Mouse (Mus musculus) embryo, embryonic 10 days (tissue): ENCODE measurements around the gene Ctsa.
A peak's percentile ranks its signal among the peaks of the same experiment; 100 is the strongest.

Source experiments
- DNase-seq: peaks from one replicate; pipeline ENCODE4 v3.0.0-alpha.2; 2015; ENCODE audit warnings: low spot score

The Ctsa gene

DNA sequence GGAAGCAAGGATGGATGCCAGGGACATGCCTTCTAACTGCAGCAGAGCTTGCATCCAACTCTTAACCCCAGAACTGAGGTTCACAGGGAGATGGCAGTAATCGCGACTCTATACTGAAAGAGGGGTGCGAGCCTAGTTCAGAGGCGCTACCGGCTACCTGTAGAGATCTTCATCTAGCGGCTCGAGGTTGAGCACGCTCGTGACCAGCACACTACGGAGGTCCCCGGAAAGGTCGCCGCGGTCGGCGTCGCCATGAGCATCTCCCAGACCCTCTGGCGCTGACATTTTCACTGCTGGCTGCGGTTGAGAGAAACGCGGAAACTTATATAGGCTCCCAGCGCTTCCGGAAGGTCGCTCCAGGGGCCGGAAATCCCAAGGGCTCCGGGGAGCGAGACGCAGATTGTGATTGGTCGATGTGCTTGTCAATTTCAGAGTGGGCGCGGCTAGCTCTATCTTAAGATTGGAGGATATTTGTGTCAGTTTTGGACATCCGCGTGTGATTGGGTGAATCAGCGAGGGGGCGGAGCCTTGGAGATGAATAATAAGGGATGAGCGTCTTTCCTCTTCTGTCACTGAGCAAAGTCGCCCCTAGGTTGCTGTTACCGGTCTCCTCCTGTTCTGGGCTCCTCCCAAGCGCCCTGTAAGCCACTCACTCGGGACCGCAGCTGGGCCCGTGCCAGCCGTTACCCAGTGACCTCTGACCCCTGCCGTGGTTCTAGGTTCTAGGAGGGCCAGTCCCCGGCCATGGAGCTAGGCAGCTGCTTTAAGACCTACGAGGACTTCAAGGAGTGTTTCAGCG lies 27.9 kb upstream of the Ctsa start, which contains the start of the genes Acot8 and Zswim3:
Acot8 (minus strand) TSS at position 350 of the 799 bp plus-strand sequence.
Zswim3 (plus strand) TSS at position 566 of the 799 bp plus-strand sequence.
- peak; percentile 99 for DNase-seq

DNA sequence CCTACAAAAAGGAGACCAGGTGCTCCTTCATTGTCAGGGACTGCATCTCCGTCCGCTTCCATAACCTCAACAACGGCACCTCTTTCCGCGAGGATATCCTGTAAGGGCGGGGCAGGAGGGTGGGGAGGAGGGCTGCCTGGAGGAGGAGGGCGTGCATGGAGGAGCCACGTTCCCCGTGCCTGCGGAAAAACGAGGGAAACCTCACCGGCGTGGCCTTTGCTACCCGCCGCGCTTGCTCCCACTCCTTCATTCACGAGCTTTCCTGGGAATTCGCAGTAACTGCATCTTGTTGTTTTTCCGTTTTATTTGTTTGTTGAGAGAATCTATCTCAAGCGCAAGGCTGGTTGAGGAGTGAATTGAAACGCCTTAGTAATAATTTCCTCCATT lies 27.3 kb upstream of the Ctsa start:
- DNase-seq = no peak

DNA sequence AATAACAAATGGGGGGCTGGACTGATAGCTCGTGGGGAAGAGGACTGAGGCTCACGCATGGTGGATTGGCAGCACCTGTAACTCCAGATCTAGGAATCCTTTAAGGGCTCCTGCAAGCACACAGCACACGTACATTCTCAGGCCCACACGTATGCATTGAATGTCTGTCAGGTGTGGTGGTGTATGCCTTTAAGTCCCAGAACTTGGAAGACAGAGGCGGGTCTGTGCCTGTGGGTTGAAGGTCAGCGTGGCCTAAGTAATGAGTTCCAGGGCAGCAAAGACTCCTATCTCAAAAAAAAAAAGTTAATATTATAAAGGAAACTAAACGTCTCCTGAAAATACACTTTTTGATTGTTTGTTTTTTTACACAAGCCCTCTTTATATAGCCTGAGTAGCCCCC lies 26.1 kb upstream of the Ctsa start:
- DNase-seq = no peak

DNA sequence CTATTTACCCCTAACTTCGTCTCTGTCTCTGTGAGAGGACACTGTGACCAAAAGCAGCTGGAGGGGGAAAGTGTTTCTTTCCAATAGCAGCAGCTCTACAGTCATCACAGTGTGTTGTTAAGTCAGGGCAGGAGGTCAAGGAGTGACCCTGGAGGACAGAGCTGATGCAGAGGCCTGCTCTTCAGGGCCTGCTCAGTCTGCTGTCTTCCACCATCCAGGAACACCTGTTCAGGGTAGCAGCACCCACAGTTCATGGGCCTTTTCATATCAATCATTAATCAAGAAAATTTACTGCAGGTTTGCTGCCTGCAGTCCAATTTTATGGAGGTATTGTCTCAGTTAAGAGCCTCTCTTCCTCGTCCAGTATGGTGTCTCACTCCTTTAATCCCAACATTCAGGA lies 19.1 kb upstream of the Ctsa start:
- no peak for DNase-seq

DNA sequence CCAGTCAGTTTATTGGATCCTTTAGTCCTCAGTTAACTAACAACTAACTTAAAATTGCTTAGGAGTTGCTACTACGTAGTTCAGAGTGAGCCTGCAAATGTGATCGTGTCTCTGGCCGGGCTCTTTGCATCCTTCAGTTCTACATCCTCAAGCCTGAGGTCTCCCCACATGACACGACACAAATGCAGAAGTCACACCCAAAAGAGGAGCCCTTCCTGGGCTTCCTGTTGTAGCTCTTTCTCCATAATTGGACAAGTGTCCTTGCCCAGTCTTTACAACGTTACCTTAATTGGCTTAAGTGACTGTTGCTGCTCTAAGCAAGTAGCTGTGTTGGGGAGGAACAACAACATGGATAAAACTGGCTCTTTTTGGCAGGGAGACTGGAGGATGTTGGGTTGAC lies 17.3 kb upstream of the Ctsa start:
- DNase-seq = no peak

DNA sequence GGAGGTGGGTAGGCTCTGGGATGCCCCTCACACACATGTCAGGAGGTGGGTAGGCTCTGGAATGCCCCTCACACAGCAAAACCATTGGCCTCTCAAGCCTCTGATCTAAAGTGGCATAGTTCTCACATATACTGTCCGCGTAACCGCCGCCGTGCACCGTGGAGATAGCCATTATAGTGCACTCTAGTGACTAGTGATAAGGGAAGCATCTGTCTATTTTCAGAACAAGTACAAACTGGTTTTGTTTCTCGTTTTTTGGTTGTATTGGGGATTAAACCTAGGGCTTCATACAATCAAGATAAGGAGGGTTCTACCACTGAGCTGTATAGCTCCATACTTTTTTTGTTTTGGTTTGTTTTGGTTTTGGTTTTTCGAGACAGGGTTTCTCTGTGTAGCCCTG lies 16.9 kb upstream of the Ctsa start:
- DNase-seq = no peak

DNA sequence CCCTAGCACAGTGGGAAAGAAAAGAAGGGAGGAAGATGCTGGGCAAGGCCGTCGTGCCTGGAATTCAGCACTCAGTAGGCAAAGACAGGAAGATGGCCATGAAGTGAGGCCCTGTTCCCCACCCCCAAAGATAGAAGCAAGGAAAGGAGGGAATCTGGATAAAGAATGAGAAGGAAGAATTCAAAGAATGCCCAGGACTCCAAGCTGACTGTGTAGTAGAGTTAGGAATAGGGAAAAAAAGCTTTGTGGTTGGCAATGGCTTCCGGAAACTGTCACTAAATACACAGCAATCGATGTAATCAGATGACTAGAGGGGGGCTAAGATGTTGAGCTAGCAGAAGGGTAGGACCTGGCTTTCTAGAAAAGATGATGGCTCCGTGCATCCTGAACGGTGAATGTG lies 15.5 kb upstream of the Ctsa start:
- no peak for DNase-seq

DNA sequence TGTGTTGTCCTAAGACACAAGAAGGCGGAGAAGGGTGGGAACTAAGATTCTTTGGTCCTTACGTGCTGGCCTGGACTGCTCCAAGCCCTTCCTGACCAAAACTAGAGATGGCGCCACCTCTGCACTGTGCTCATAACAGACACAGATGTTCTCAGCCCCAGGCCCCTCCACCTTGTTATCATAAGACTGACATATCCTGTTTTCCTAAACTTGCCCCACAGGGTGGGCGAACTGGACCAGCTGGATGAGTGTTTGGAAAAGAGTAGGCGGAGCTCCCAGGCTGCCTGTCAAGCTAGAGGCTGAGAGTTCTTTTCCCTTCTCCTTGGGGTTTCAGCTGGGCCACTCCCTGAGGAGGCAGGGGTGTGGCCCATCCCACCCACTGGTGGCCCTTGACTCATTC lies 15.0 kb upstream of the Ctsa start:
- peak; percentile 68 for DNase-seq

DNA sequence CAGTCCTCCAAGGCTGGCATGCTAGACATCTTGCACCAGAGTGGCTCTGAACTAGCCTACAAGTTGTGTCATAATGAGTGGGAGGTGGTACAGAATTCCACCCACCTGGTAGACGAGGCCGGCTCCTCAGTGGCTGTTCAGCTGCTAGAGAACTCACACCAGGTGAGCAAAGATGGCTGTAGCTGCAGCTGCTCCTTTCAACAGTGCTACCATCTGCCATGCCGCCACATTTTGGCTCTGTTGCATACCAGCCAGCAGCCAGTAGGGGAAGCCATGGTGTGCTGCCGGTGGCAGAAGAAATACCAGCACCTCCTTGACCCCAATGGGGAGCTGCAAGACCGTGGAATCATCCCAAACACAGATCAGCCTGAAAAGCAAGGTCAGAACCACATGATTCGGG lies 11.6 kb upstream of the Ctsa start:
- DNase-seq = no peak

DNA sequence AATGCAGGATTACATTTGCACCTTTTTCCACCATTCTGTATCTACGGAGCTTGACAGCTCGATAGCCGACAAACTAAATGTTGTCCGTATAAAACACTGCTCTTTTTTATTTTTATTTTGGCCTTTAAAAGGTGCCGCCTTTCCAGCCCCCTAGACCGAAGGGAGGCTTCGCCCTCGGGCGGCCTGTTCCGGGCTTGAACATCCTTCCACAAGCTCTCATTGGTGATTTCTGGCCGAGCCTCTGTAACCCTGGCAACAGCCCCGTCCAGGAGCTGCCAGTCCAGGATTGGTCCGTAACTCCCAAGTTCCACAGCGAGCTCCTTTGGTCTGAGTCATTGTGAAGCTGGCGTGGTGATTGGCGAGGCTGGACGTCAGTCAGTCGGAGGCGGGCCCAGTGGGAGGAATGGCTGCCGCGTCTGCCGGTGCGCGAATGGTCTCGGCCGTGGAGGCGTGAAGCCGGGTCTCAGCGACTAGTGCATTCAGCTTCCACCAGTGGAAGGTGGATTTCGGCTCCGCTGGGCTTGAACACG lies 10.0 kb upstream of the Ctsa start, which contains the start of gene Zswim1:
Zswim1 (plus strand) TSS at position 51 of the 530 bp plus-strand sequence.
- DNase-seq = peak; percentile 99

DNA sequence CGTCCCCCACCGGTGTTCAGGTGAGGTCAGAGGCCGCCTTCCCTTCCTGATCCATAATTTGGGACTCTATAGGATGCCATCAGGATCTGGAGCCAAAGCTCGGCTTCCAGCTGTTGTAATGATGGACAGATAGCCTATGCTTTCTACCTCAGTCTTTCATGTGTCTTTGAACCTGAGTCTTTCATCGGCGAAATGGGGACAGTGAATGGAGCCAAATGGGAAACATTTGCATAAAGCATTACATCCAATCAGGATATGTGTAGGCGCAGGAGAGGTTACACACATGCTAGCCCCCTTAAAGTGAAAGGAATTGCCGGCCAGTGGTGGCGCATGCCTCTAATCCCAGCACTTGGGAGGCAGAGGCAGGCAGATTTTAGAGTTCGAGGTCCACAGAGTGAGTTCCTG lies 9.5 kb upstream of the Ctsa start:
- peak; percentile 68 for DNase-seq

DNA sequence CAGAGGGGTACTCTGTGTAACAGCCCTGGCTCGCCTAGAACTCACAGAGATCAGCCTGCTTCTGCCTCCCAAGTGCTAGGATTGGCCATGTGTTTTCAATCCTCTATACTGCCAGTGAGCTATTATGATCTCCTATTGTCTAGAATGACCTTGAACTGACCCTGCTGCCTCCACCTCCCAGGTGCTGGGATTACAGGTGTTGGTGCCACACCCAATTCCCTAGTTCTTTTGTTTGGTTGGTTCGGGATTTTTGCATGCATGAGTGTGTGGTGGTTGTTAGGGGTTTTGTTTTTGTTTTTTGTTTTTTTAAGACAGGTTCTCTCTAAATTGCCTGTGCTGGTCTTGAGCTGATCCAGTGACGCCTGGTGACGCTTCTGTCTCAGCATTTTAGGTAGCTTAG lies 8.7 kb upstream of the Ctsa start:
- no peak for DNase-seq

DNA sequence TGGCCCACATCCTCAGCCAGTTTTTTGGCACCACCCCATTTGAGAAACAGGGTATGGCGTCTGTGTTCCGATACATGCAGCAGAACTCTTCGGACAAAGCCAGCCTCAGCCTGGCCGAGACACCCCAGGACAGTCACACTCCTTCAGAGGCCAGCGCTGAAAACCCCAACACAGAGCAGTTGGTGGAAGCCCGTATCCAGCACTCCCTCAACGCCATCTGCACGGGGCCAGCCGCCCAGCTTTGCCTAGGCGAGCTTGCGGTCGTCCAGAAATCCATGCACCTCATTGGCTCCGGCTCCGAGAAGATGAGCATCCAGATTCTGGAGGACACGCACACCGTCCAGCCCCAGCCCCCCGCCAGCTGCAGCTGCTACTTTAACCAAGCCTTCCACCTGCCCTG lies 7.2 kb upstream of the Ctsa start:
- DNase-seq = no peak

DNA sequence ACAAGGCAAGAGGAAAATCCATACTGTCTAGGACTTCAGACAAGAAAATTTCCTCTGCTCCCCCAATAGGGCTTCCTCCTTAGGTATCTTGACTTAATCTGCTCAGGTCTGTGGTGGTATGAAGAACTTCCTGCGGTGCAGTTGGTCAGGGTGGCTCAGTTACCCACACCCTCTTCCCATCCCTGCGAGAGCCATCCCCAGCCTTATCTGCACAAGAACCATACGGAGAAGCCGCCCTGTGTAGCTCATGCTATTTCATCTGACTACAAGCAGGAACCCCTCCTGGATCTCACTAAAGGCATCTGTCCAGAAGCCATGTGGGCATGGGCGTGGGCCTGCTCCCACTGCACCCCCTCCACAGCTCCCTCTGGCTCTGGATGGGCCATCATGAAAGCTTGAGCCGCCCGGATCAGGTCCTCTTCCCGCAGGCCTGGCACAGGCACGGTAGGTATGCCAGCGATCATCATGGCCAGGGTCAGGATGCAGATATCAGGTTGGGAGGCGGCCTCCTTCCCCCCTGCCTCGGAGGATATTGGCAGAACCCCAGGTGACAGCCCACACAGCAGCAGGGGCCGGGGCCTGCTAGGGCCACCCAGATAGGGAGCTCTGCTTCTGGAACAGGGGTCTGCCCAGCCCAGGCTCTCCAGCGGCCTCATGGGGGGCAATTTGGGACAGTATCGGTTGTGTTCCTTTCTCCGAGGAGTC lies 5.4 kb upstream of the Ctsa start:
- DNase-seq = no peak

DNA sequence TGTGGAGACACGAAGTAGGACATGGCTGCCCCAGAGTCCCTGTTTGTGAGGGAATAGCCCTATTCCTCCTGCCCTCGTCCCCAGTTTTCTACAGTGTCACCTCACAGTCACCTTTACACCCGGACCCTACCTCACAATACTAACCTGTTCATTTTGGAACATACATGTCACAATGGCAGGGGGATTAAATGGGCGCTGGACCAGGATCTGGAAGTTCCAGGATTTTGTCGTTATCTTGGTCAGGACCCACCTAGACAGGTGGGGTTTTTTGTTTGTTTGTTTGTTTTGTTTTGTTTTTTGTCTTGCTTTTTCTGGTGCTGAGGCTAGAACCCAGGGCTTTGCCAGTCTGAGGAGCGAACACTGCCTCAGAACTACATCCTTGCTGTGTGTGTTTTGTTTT lies 4.2 kb upstream of the Ctsa start, which contains the start of gene Spata25:
Spata25 (minus strand) TSS at position 101 of the 400 bp plus-strand sequence.
- no peak for DNase-seq

DNA sequence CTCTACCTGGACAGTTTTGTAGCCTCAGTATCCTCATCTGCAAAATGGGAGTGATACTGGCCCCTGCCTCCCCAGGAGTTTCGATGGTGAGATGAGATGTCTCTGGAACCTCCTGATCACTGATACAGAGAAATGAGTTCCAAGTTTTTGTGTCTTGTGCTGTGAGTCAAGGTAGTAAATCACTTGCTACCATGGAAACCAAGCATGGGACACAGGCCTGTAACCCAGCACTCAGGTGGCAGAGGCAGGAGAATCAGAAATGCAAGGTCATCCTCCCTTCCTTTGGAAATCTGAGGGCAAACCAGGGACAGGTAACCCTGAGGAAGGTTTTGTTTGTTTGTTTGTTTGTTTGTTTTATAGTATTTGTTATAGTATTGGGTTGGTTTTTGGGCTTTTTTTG lies 3.6 kb upstream of the Ctsa start:
- no peak for DNase-seq

DNA sequence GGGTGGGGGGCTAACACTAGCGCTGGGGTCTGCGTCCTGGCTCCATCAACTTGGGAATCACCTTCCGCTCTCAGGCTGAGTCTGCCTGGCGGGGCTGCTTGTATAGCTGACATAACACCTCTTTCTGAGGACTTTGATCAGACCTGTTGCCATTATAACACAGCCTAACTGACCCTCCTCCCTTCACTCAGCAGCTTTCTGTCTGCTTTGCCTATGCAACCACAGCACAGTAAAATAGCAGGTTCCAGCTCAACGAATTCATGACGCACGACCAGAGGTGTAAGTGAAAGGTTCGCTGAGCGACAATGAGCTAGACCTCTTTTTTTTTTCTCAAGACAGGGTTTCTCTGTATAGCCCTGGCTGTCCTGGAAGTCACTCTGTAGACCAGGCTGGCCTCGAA lies 1.6 kb upstream of the Ctsa start:
- DNase-seq = no peak

DNA sequence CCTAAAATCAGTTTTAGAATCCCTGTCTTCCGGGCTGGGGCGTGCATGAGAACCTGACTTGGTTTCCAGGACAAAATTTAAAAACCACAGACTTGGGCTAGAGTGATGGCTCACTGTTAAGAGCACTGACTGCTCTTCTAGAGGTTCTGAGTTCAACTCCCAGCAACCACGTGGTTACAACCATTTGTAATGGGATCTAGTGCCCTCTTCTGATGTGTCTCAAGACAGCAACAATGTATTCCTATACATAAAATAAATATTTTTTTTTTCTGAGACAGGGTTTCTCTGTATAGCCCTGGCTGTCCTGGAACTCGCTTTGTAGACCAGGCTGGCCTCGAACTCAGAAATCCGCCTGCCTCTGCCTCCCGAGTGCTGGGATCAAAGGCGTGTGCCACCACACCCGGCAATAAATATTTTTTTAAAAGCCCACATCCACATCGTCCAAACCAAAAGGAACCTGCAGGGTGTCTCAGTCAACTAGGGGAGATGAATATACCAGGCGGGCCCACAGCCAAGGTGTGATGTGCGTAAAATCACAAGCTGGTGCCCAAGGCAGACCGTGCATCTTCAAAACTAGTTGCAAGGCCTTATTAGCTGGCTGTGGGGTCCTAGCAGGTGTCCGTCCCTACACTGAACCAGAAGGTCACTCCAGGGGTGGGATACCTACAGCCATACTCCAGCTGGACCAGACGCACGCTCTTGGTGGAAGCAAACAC lies 483 bp upstream of the Ctsa start:
- DNase-seq = no peak

DNA sequence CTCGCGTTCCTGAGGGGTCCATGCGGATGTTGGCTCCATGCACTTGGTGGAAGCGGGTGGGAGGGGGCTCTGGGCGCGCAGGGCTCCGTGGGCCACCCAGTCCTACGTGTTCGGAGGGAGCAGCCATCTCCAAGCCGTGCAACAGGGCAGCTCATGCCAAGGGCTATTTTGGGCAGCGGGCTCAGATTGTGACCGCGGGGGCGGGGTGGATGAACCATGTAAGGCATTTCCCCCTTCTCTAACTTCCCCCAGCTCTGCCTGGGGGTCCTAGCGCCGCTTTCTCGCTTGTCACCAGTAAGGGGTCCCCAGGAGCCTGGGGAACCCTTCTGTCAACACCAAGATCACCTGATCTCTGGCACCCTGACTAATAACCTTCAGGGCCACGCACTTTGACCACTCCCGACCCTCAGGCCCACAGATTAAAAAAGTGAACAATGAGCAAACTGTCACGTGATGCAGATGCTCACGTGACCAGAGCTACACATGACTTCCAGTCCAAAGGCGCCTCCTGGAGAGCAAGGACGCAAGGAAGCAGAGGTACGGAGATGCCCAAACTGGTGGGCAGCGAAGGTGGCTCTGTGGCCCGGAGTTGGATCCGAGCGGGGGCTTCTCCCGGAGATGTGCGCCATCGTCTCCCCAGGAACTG lies 764 bp downstream of the Ctsa start, which contains the start of gene Neurl2:
Neurl2 (minus strand) TSS at position 143 of the 646 bp plus-strand sequence.
- peak; percentile 98 for DNase-seq

DNA sequence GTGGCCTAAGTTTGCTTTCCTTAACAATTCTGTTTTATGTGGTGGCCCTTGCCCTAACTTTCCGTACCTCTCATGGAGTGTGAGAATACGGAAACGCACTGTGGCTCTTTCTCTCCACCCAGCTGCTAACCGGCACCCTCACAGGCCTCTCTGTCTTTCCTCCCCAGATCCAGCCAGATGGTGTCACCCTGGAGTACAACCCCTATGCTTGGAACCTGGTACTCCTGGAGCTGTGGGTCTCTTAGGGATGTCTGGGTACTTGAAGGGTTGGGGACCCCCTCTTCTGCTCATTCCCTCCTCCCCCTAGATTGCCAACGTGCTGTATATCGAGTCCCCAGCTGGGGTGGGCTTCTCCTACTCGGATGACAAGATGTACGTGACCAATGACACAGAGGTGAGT lies 1.9 kb downstream of the Ctsa start:
- DNase-seq = no peak

DNA sequence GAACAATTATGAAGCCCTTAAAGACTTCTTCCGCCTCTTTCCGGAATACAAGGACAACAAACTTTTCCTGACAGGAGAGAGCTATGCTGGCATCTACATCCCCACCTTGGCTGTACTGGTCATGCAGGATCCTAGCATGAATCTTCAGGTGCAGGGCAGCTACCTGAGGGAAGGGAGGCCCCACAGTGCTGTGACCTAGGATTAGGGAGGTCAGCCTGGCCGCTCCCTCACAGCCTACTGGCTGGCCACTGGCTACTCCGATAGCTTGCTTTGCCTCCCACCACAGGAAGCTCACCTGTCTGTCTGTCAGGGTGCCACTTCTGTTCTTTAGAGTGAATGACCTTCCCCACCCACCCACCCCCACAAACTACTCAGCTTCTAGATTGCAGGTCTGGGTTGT lies 2.5 kb downstream of the Ctsa start:
- no peak for DNase-seq

DNA sequence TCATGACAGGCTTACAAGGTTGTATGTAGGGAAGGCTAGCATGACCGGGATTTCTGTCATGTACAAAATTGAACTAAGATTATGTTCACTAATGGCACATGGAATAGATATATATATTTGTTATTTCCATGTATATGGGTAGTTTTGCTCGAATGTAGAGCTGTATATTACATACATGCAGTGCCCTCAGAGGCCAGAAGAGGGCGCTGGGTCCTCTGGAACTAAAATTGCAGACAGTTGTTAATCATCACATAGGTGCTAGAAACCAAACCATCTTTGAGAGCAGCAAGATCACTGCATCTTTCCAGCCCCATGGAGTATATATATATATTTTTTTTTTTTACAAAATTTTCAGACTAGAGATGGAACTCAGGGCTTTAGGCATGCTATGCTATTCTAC lies 13.1 kb downstream of the Ctsa start:
- no peak for DNase-seq
